Mouse (Mus musculus): ENCODE data around the gene Fads1.
"Not testable (repeated sequence)": the region's sequence is repeated elsewhere in the genome, so short reads cannot be mapped to it uniquely, and the experiment has no call there.

Gene Fads1

GRCm38 (mm10) chr19:10182670-10183298 lies at the start of gene Fads1:
Gene Fads1 (plus strand): TSS chr19:10182888.
- no peak for DNase-seq (ENCODE audit: extremely low read depth, low read depth, low spot score)

- no peak for DNase-seq (ENCODE audit: extremely low read depth, low read depth, low spot score)
These were observed 48.0 kb upstream of the Fads1 start for GRCm38 (mm10) chr19:10134692-10135091.

- DNase-seq (ENCODE audit: extremely low read depth, low read depth, low spot score), result no peak
These were observed 45.3 kb upstream of the Fads1 start for GRCm38 (mm10) chr19:10137423-10137822.

GRCm38 (mm10) chr19:10139736-10140135 lies 43.0 kb upstream of the Fads1 start:
- DNase-seq (ENCODE audit: extremely low read depth, low read depth, low spot score), result no peak

GRCm38 (mm10) chr19:10143667-10144066 lies 39.0 kb upstream of the Fads1 start:
- DNase-seq (ENCODE audit: extremely low read depth, low read depth, low spot score), result no peak

- DNase-seq (ENCODE audit: extremely low read depth, low read depth, low spot score), result no peak
These were observed 38.2 kb upstream of the Fads1 start for GRCm38 (mm10) chr19:10144464-10144863.

GRCm38 (mm10) chr19:10148555-10148954 lies 34.1 kb upstream of the Fads1 start:
- DNase-seq (ENCODE audit: extremely low read depth, low read depth, low spot score), result no peak

- DNase-seq (ENCODE audit: extremely low read depth, low read depth, low spot score), result peak; percentile 30
These were observed 33.5 kb upstream of the Fads1 start for GRCm38 (mm10) chr19:10149189-10149588.

GRCm38 (mm10) chr19:10157725-10158124 lies 25.0 kb upstream of the Fads1 start:
- DNase-seq (ENCODE audit: extremely low read depth, low read depth, low spot score), result no peak

- no peak for DNase-seq (ENCODE audit: extremely low read depth, low read depth, low spot score)
These were observed 18.8 kb upstream of the Fads1 start for GRCm38 (mm10) chr19:10163896-10164295.

- not testable (repeated sequence) for DNase-seq (ENCODE audit: extremely low read depth, low read depth, low spot score)
These were observed 16.8 kb upstream of the Fads1 start for GRCm38 (mm10) chr19:10165928-10166327.

- DNase-seq (ENCODE audit: extremely low read depth, low read depth, low spot score), result no peak
These were observed 15.6 kb upstream of the Fads1 start for GRCm38 (mm10) chr19:10167112-10167511.

- no peak for DNase-seq (ENCODE audit: extremely low read depth, low read depth, low spot score)
These were observed 14.7 kb upstream of the Fads1 start for GRCm38 (mm10) chr19:10167951-10168350.

GRCm38 (mm10) chr19:10168441-10168840 lies 14.2 kb upstream of the Fads1 start:
- DNase-seq (ENCODE audit: extremely low read depth, low read depth, low spot score), result no peak

- no peak for DNase-seq (ENCODE audit: extremely low read depth, low read depth, low spot score)
These were observed 13.5 kb upstream of the Fads1 start for GRCm38 (mm10) chr19:10169179-10169578.

GRCm38 (mm10) chr19:10169692-10170330 lies 12.9 kb upstream of the Fads1 start:
- DNase-seq (ENCODE audit: extremely low read depth, low read depth, low spot score), result not testable (repeated sequence)

- DNase-seq (ENCODE audit: extremely low read depth, low read depth, low spot score), result no peak
These were observed 12.2 kb upstream of the Fads1 start for GRCm38 (mm10) chr19:10170466-10170865.

GRCm38 (mm10) chr19:10171359-10171758 lies 11.3 kb upstream of the Fads1 start:
- DNase-seq (ENCODE audit: extremely low read depth, low read depth, low spot score), result peak; percentile 97

GRCm38 (mm10) chr19:10171846-10172245 lies 10.8 kb upstream of the Fads1 start:
- no peak for DNase-seq (ENCODE audit: extremely low read depth, low read depth, low spot score)

- DNase-seq (ENCODE audit: extremely low read depth, low read depth, low spot score), result no peak
These were observed 9.5 kb upstream of the Fads1 start for GRCm38 (mm10) chr19:10173116-10173718.

- DNase-seq (ENCODE audit: extremely low read depth, low read depth, low spot score), result no peak
These were observed 8.7 kb upstream of the Fads1 start for GRCm38 (mm10) chr19:10173844-10174539.

- no peak for DNase-seq (ENCODE audit: extremely low read depth, low read depth, low spot score)
These were observed 7.7 kb upstream of the Fads1 start for GRCm38 (mm10) chr19:10174956-10175355.

Data from fat pad, adult 2 months (tissue).